8 mouse cellular contexts compared by ENCODE assay signal in genomic region chrX:101222796-101223162, GRCm38 (mm10). TPM values are rescaled to one million over a fixed set of nuclear protein-coding genes. Genes with fewer than 3 reads are reported as not detected.
DNase-seq lines count a peak whose midpoint lies in the region; ATAC-seq and TF ChIP-seq lines count a peak whose summit lies in the region.

No protein-coding gene starts in this region.

- no peaks in the 10 kb centered on the region for H3K9me3 ChIP-seq in embryonic facial prominence, embryonic 12.5 days
- H3K9me3 ChIP-seq in intestine, embryonic 14.5 days (ENCODE audit: control insufficient read depth, low read length), result no peaks in the 10 kb centered on the region

- intact Hi-C loops in left cerebral cortex, adult 2 months (cut with DNase I), result loop anchor here (1.0 to 10.0 kb wide), 4 partner anchors 32 to 110 kb away; partner anchors contain the start of genes Foxo4 and Med12
- intact Hi-C loops in left cerebral cortex, postnatal 14 days (cut with DNase I), result no loop called here

- TF ChIP-seq POLR2A in myocyte (IDR thresholded peaks at IDR 0.05; ENCODE audit: insufficient read length, low read depth), result no peak

- H3K27me3 ChIP-seq in embryonic facial prominence, embryonic 12.5 days, result peaks cover 5% of the 10 kb centered on the region; the same call in 1 of the 2 replicates
- H3K27me3 ChIP-seq in intestine, embryonic 14.5 days (replicated peaks; ENCODE audit: control insufficient read depth, insufficient read depth, low read length), result no peaks in the 10 kb centered on the region
- no peaks in the 10 kb centered on the region for H3K27me3 ChIP-seq in myocyte (ENCODE audit: control insufficient read depth, insufficient read depth, insufficient read length)

- no peaks in the 10 kb centered on the region for H3K36me3 ChIP-seq in embryonic facial prominence, embryonic 12.5 days
- H3K36me3 ChIP-seq in intestine, embryonic 14.5 days (ENCODE audit: control insufficient read depth, insufficient read depth, low read length), result 0 out of 2 replicates have a peak, but pooled peaks cover 2% of the 10 kb centered on the region
- no peaks in the 10 kb centered on the region for H3K36me3 ChIP-seq in myocyte (ENCODE audit: control insufficient read depth, insufficient read depth)

- no peaks in the 10 kb centered on the region for H3K4me1 ChIP-seq in embryonic facial prominence, embryonic 12.5 days
- H3K4me1 ChIP-seq in intestine, embryonic 14.5 days (replicated peaks; ENCODE audit: control insufficient read depth, insufficient read depth, low read length), result no peaks in the 10 kb centered on the region

- H3K79me2 ChIP-seq in myocyte (ENCODE audit: control insufficient read depth, insufficient read depth), result peaks cover 33% of the 10 kb centered on the region

- peak overlapping the region; percentile 77 for H3K27ac ChIP-seq in left cerebral cortex, adult 2 months
- H3K27ac ChIP-seq in embryonic facial prominence, embryonic 12.5 days, result peak overlapping the region; percentile 41; the same call in 1 of the 2 replicates
- no peak overlapping the region for H3K27ac ChIP-seq in intestine, embryonic 14.5 days (ENCODE audit: low read depth)

- H3K9ac ChIP-seq in embryonic facial prominence, embryonic 12.5 days, result peak overlapping the region; percentile 24; the same call in 1 of the 2 replicates
- H3K9ac ChIP-seq in intestine, embryonic 14.5 days (ENCODE audit: low read length), result 0 out of 2 replicates have a peak overlapping the region, but pooled peaks have one; percentile 13

- H3K4me3 ChIP-seq in left cerebral cortex, adult 2 months, result peak overlapping the region; percentile 43
- peak overlapping the region; percentile 55 for H3K4me3 ChIP-seq in embryonic facial prominence, embryonic 12.5 days
- peak overlapping the region; percentile 52 for H3K4me3 ChIP-seq in intestine, embryonic 14.5 days (ENCODE audit: low read depth, low read length)
- H3K4me3 ChIP-seq in myocyte, result peak overlapping the region; percentile 75

- H3K4me2 ChIP-seq in embryonic facial prominence, embryonic 12.5 days (replicated peaks), result peak overlapping the region; percentile 42
- H3K4me2 ChIP-seq in intestine, embryonic 14.5 days (ENCODE audit: low read length), result peak overlapping the region; percentile 50
- peak overlapping the region; percentile 70 for H3K4me2 ChIP-seq in myocyte (ENCODE audit: low read depth)

- ATAC-seq in embryonic facial prominence, embryonic 12.5 days (ENCODE audit: insufficient number of reproducible peaks, insufficient read depth, low FRiP score, low TSS enrichment), result no peak
- ATAC-seq in intestine, embryonic 14.5 days (replicated peaks; ENCODE audit: low FRiP score, low TSS enrichment, low read depth), result no peak

- no peak overlapping the region for H3ac ChIP-seq in myocyte (ENCODE audit: control insufficient read depth, insufficient read length)

- DNase-seq in left cerebral cortex, adult 2 months (ENCODE audit: extremely low spot score in 1 of 2, low spot score in 2 of 2), result no peak
- DNase-seq in left cerebral cortex, postnatal 14 days (ENCODE audit: low spot score in 2 of 2), result no peak
- no peak for DNase-seq in intestine, embryonic 14.5 days (ENCODE audit: low spot score)
- no peak for DNase-seq in cerebellum, adult 9-10 months
- DNase-seq in gastrocnemius, postnatal 4 days (ENCODE audit: low spot score in 2 of 2), result no peak
- no peak for DNase-seq in kidney, postnatal 14 days

- no peak for TF ChIP-seq CTCF in left cerebral cortex, adult 2 months (IDR thresholded peaks at IDR 0.05)

- WGBS in embryonic facial prominence, embryonic 12.5 days, result 30% methylated on average over 7 of the region's 7 CpGs
- WGBS in intestine, embryonic 14.5 days, result 26% methylated on average over 7 of the region's 7 CpGs

TF ChIP-seq in myocyte, 11 proteins besides CTCF, POLR2A, EP300 and RAD21:
- no peak for TF ChIP-seq REST (IDR thresholded peaks at IDR 0.05; ENCODE audit: insufficient read depth, insufficient read length)
- TF ChIP-seq CEBPB (IDR thresholded peaks at IDR 0.05; ENCODE audit: insufficient read depth, poor library complexity, severe bottlenecking), result 0 out of 2 replicates have a peak, but pooled peaks have one; percentile 44

RNA-seq across cellular contexts. Expression of gene Snx12, which starts 0.4 kb away (rescaled TPM):
- total RNA-seq in left cerebral cortex, adult 2 months (2021), result 10 to 100 TPM; 76.8 to 81.7 TPM
- 10 to 100 TPM; 61.7 to 73.7 TPM for total RNA-seq in left cerebral cortex, postnatal 14 days (2021)
- 56.7 and 57.2 TPM in 2 replicates for polyA plus RNA-seq in embryonic facial prominence, embryonic 12.5 days (2016; fragmentation: Nextera tagmentation; extraction: Ambion mirVana)
- polyA plus RNA-seq in intestine, embryonic 14.5 days (2014; fragmentation: Nextera tagmentation; extraction: Ambion mirVana), result 48.0 and 51.2 TPM in 2 replicates
- polyA plus RNA-seq in myocyte (2012; fragmentation: generic; extraction: Trizol), result 46.3 TPM
- 10 to 100 TPM; 47.4 to 58.4 TPM for total RNA-seq in gastrocnemius, postnatal 4 days (2021)

RNA-seq across cellular contexts. Expression of gene Foxo4, which starts 31.5 kb away (rescaled TPM):
- 10 to 100 TPM; 16.6 to 18.1 TPM for total RNA-seq in left cerebral cortex, adult 2 months (2021)
- total RNA-seq in left cerebral cortex, postnatal 14 days (2021), result 10 to 100 TPM; 13.6 to 15.4 TPM
- 2.6 and 3.4 TPM in 2 replicates for polyA plus RNA-seq in embryonic facial prominence, embryonic 12.5 days (2016; fragmentation: Nextera tagmentation; extraction: Ambion mirVana)
- 2.3 and 2.5 TPM in 2 replicates for polyA plus RNA-seq in intestine, embryonic 14.5 days (2014; fragmentation: Nextera tagmentation; extraction: Ambion mirVana)
- polyA plus RNA-seq in myocyte (2012; fragmentation: generic; extraction: Trizol), result 20.0 TPM
- total RNA-seq in gastrocnemius, postnatal 4 days (2021), result 10 to 100 TPM; 59.1 to 60.3 TPM

RNA-seq across cellular contexts. Expression of gene Gm614, which starts 41.0 kb away (rescaled TPM):
- total RNA-seq in left cerebral cortex, adult 2 months (2021), result not detected
- total RNA-seq in left cerebral cortex, postnatal 14 days (2021), result not detected
- not detected in 2 replicates for polyA plus RNA-seq in embryonic facial prominence, embryonic 12.5 days (2016; fragmentation: Nextera tagmentation; extraction: Ambion mirVana)
- not detected in 2 replicates for polyA plus RNA-seq in intestine, embryonic 14.5 days (2014; fragmentation: Nextera tagmentation; extraction: Ambion mirVana)
- polyA plus RNA-seq in myocyte (2012; fragmentation: generic; extraction: Trizol), result not detected
- under 1 TPM in 1 of 2 experiments, not detected in 1; 0.52 TPM for total RNA-seq in gastrocnemius, postnatal 4 days (2021)

RNA-seq across cellular contexts. Expression of gene Il2rg, which starts 45.3 kb away (rescaled TPM):
- 1 to 10 TPM; 1.4 to 2.0 TPM for total RNA-seq in left cerebral cortex, adult 2 months (2021)
- total RNA-seq in left cerebral cortex, postnatal 14 days (2021), result 1 to 10 TPM; 3.0 to 3.1 TPM
- polyA plus RNA-seq in embryonic facial prominence, embryonic 12.5 days (2016; fragmentation: Nextera tagmentation; extraction: Ambion mirVana), result 5.4 and 5.5 TPM in 2 replicates
- polyA plus RNA-seq in intestine, embryonic 14.5 days (2014; fragmentation: Nextera tagmentation; extraction: Ambion mirVana), result 9.6 and 11.5 TPM in 2 replicates
- polyA plus RNA-seq in myocyte (2012; fragmentation: generic; extraction: Trizol), result 4.5 TPM
- 1 to 10 TPM; 7.2 to 9.6 TPM for total RNA-seq in gastrocnemius, postnatal 4 days (2021)

RNA-seq across cellular contexts. Expression of gene Gm20489, which starts 46.0 kb away (rescaled TPM):
- not detected for total RNA-seq in left cerebral cortex, adult 2 months (2021)
- total RNA-seq in left cerebral cortex, postnatal 14 days (2021), result not detected
- polyA plus RNA-seq in embryonic facial prominence, embryonic 12.5 days (2016; fragmentation: Nextera tagmentation; extraction: Ambion mirVana), result not detected in 2 replicates
- not detected in 2 replicates for polyA plus RNA-seq in intestine, embryonic 14.5 days (2014; fragmentation: Nextera tagmentation; extraction: Ambion mirVana)
- not detected for polyA plus RNA-seq in myocyte (2012; fragmentation: generic; extraction: Trizol)
- total RNA-seq in gastrocnemius, postnatal 4 days (2021), result not detected
